Mouse (Mus musculus) gonadal fat pad, adult 2 months (tissue): ENCODE data around the gene Ptprn2. TPM values are rescaled to one million over a fixed set of nuclear protein-coding genes. Genes with fewer than 3 reads are reported as not detected.

Experiments
- DNase-seq: peaks from one replicate; pipeline ENCODE4 v3.0.0-alpha.2; 2012; ENCODE audit warnings: low read depth
- polyA plus RNA-seq: library from polyadenylated mRNA; depleted of rRNA; stranded (reverse); fragments of >200 nt; gene quantifications from 2 replicates; pipeline ENCODE4 v1.2.3, GENCODE M21; 2012

Ptprn2 gene
- polyA plus RNA-seq, 1 experiment: 1.7 TPM

- no peak for DNase-seq
Measured at GRCm38 (mm10) chr12:116975547-116975946, 490.0 kb downstream of the Ptprn2 start.

GRCm38 (mm10) chr12:116976981-116977380 is 491.5 kb downstream of the Ptprn2 start:
- no peak for DNase-seq

GRCm38 (mm10) chr12:116978201-116978600 is 492.7 kb downstream of the Ptprn2 start:
- DNase-seq: no peak

GRCm38 (mm10) chr12:116981315-116981714 is 495.8 kb downstream of the Ptprn2 start:
- DNase-seq: no peak

GRCm38 (mm10) chr12:116989144-116989543 is 503.6 kb downstream of the Ptprn2 start:
- no peak for DNase-seq

GRCm38 (mm10) chr12:117001546-117002148 is 516.1 kb downstream of the Ptprn2 start:
- DNase-seq: no peak

GRCm38 (mm10) chr12:117016753-117017595 is 531.5 kb downstream of the Ptprn2 start:
- no peak for DNase-seq

- no peak for DNase-seq
Measured at GRCm38 (mm10) chr12:117017912-117018311, 532.4 kb downstream of the Ptprn2 start.

GRCm38 (mm10) chr12:117023235-117023634 is 537.7 kb downstream of the Ptprn2 start:
- DNase-seq: no peak

- no peak for DNase-seq
Measured at GRCm38 (mm10) chr12:117024916-117025315, 539.4 kb downstream of the Ptprn2 start.

GRCm38 (mm10) chr12:117025676-117026075 is 540.2 kb downstream of the Ptprn2 start:
- DNase-seq: no peak

GRCm38 (mm10) chr12:117027351-117027750 is 541.8 kb downstream of the Ptprn2 start:
- no peak for DNase-seq

- DNase-seq: no peak
Measured at GRCm38 (mm10) chr12:117028333-117028961, 542.9 kb downstream of the Ptprn2 start.

GRCm38 (mm10) chr12:117033172-117033571 is 547.7 kb downstream of the Ptprn2 start:
- no peak for DNase-seq

GRCm38 (mm10) chr12:117034506-117034905 is 549.0 kb downstream of the Ptprn2 start:
- no peak for DNase-seq

- no peak for DNase-seq
Measured at GRCm38 (mm10) chr12:117035243-117035642, 549.7 kb downstream of the Ptprn2 start.

GRCm38 (mm10) chr12:117039411-117039810 is 553.9 kb downstream of the Ptprn2 start:
- no peak for DNase-seq

GRCm38 (mm10) chr12:117041409-117041808 is 555.9 kb downstream of the Ptprn2 start:
- DNase-seq: no peak

GRCm38 (mm10) chr12:117042706-117043105 is 557.2 kb downstream of the Ptprn2 start:
- no peak for DNase-seq

GRCm38 (mm10) chr12:117047384-117048251 is 562.1 kb downstream of the Ptprn2 start:
- no peak for DNase-seq

GRCm38 (mm10) chr12:117049829-117050228 is 564.3 kb downstream of the Ptprn2 start:
- no peak for DNase-seq
